Mouse (Mus musculus): Measurements from ENCODE around the gene Marveld1.
A peak's percentile ranks its signal among the peaks of the same experiment; 100 is the strongest.

Gene Marveld1

DNA sequence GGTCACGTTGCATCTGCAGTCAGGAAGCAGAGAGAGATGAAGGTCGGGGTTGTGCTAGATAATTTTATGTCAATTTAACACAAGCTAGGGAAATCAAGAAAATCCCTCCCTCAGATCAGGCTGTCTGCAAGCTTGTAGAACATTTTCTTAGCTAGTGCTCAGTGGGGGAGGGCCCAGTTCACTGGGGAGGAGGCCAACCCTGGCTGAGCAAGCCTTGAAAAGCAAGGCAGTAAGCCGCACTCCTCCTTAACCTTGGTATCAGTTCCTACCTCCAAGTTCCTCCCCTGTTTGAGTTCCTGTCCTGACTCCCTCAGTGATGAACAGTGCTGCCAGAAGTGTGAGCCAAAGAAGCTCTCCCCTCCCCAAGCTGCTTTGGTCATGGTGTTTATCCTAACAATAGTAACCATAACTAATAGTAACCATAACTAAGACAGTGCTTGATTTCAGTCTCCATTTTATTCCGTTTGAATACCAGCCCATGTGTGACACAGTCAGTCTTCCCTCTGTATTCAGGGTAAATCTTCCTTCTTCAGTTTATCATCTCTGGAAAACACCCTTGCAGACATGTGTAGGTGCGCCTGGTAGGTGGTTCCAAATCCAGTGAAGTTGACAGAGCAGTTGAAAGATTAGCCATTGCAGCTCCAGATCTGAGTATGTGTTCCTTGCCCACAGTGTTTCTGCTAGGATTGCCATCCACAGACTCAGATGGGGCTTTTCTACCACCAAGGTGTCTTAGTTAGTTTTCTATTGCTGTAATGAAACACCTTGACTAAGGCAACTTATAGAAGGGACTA, 7.3 kb upstream of the Marveld1 start:
- no peak for DNase-seq

DNA sequence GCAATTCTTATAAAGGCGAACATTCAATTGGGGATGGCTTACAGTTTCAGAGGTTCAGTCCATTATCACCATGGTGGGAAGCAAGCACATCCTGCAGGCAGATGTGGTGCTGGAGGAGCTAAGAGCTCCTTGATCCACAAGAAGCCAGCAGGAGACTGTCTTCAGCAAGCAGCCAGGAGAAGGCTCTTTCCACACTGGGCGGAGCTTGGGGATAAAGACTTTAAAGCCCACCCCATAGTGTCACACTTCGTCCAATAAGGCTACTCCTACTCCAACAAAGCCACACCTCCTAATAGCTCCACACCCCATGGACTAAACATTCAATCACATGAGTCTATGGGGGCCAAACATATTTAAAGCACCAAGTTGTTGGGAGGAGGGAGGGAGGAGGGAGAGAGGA, 5.2 kb upstream of the Marveld1 start:
- no peak for DNase-seq

DNA sequence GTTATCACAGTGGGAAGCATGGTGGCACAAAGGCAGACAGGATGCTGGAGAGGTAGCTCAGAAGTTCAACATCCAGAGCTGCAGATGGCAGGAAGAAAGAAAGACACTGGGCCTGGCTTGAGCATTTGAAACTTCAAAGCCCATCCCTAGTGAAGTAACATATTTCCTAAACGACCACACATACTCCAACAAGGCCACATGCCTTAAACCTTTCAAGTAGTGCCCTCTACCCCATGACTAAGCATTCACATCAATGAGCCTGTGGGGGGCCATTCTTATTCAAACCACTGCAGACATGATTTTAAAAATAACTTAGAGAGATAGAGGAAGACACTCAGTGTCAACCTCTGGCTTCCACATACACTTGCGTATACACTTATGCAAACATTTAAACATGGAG, 4.4 kb upstream of the Marveld1 start:
- no peak for DNase-seq

DNA sequence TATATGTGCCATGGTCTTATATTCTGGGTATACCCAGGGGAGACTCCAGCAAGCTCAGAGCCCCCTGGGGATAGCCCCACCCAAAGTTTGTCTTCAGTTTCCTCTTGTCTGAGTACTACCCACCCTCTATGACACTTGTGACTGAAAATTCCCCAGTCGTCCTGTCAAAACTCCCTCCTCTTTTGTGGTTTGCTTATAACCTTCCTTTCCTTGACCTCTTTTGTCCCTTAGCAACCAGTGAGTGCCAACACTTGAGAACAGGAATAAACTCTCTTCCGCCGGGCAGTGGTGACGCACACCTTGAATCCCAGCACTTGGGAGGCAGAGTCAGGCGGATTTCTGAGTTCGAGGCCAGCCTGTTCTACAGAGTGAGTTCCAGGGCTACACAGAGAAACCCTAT, 3.1 kb upstream of the Marveld1 start:
- no peak for DNase-seq

DNA sequence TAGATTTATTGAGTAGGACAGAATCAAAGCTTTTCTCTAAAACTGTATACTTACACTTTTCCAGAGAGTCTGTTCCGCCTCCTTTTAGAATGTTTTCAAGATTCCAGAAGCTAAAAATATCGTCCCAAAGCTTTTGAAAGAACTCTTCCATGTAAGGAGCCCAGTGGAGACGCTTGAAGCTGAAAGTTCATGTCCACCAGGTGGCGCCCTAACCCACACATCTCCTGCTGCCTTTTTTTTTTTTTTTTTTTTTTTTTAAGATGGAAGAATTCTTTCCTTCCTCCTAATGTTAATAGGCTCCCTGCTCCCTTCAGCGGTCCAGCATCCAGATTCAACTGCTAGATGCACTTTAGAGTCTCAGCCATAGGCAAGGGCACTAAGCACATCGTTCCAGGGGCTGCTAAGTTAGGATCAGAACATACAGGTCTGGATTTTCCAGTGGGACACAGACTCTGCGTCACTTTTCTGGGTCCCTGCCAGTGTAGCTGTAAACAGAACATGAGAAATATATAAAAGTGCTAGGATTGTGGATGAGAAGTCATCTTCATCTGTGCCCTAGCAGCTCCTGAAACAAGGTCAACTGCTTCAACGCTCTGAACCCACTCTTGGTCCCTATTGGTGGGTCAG, 2.5 kb upstream of the Marveld1 start:
- no peak for DNase-seq

DNA sequence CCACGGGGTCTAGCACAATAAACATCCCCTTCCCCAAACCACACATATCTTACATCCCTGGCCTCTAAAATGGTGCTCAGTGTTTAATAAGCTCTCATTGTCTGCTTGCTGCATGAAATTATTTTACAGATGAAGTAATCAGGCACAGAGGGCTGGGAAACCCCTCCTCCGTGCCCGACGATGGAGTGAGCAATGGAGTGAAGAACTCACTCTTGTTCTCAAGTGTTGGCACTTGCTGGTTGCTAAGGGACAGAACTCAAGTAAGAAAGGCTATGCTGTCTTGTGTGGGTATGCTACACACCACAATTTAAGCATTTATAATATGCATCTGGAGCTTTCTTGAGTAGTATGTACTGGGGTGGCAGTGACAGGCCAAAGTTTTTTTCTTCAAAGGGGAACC, 2.0 kb upstream of the Marveld1 start:
- no peak for DNase-seq

DNA sequence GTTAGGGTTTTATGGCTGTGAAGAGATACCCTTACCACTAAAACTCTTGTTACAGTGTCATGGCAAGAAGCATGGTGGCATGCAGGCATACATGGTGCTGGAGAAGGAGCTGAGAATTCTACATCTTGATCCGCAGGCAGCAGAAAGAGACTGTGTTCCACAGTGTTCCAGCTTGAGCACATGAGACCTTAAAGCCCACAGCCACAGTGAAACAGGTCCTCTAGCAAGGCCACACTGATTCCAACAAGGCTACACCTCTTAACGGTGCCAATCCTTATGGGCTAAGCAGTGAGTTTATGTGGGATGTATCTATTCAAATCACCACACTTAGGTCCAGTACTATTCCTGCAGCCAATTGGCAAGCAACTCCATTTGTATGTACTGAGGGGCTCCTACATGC, 1.5 kb upstream of the Marveld1 start:
- DNase-seq, result no peak

DNA sequence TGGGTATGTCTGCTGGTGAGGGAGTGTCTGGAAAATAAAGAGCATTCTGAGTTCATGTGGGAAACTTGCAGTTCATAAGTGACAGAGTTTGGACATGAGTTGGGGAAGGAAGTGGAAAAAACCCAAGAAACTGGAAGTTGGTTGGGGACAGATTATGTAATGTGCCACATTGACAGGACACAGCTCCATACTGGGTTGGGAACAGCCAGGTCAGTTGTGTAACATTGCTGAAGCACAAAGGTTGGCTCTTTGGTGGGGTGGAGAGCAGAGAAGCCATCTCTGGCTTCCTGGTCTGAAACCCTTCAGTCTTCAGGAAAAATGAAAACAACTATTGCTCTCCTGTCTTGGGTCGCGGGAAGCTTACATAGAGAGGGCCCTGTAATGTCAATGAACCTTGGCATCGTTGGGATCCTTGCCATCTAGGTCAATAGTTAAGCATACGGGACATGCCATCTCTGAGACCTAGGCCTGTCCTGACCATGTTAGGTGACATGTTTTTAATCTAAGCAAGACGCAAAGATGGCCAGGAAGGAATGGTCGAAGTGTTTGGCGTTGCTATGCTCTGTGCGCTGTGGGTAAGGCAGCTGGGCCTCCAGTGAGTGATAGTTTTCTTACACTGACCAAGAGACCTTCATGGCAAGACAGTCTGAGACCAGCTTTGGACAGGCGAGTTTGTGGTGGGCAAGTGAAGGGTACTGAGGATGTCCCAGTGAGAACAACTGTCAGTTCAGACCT, 757 bp upstream of the Marveld1 start:
- no peak for DNase-seq

DNA sequence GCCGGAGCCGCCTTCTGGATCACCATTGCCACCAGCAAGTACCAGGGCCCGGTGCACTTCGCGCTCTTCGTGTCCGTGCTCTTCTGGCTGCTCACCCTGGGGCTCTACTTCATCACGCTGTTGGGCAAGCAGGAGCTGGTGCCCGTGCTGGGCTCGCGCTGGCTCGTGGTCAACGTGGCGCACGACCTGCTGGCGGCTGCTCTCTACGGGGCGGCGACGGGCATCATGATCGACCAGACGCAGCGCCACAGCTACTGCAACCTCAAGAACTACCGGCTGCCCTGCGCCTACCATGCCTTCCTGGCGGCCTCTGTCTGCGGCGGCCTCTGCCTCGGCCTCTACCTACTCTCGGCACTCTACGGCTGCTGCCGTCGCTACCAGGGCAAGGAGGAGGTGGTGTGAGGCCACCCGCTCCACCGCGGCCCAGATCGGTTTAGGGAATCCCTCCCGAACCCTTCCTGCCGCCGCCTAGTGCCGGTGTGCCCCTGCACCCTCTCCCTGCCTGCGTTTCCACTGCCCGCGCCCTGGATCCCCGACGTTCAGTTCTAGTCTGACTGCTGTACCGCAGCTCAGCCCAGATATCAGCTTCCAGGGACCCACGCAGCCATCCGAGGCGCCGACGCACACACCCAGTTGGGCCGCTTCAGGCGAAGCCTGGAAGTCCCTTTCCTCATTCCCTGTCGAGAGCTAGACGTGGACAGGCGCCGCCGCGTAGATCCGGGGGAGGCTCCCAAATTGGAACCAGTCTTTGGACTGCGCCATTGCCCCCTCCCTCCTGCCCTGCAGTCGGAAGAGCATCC, 769 bp downstream of the Marveld1 start:
- DNase-seq, result peak in 1 of 2 experiments; percentile 21

DNA sequence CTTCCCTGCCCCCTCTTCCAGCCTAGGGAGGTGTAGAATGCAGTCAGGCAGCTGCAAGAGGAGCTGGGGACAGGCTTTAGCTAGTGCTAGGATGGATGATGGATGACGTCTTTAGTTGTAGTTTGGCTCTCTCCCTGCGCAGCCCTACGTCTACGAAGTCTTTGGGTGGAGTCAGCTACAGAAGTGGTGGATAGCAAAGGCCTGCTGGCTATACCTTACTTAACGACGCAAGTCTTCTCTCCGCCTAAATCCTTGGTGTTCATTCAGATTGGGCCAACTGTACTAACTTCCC, 1.3 kb downstream of the Marveld1 start:
- DNase-seq, result no peak

DNA sequence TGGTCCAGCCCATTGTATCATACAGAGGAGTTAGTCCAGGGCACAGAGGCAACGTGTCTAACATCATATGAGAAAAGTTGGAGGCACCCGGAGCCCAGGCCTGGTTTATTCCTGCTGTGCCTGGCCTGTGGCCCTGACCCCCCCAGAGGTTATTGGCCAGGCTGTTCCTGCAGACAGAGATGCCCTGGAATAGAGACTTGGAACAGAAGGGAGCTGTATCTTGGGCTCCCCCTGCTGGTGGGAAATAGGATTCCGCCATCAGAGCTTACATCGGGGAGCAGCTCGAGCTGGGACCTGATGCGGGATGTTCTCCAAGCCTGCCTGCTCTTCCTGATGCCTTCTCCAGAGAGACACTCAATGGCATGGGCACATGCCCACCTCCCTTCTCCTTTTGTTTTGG, 4.8 kb downstream of the Marveld1 start:
- peak; percentile 39 to 52 for DNase-seq

DNA sequence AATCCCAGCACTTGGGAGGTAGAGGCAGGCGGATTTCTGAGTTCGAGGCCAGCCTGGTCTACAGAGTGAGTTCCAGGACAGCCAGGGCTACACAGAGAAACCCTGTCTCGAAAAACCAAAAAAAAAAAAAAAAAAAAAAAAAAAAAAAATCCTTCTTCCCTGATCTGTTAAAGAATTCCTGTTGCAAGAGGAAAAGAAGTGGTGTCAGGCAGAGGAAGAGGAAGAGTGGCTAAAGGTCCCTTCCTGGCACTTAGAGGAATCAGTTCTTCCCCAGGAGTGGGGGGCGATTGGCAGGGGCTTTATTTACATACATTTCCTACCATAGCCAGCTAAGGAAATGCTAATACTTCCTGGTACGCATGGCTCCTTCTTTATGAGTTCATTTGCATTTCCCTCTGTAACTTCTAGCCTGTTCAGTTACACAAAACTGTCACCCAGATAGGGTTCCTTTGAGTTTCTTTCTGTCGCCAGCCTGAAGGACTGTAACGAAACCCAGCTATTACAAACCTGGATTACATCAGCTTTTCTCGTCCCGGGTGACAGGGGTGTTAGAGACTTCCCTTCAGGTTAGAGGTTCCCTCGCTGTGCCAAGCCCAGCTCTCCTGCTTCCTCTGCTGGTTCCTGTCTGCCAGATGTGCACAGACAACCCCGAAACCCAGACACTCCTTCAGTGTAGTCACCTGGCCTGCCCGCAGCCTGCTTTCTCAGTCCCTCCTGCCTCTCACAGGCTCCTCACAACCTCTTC, 10.5 kb downstream of the Marveld1 start:
- no peak for DNase-seq

DNA sequence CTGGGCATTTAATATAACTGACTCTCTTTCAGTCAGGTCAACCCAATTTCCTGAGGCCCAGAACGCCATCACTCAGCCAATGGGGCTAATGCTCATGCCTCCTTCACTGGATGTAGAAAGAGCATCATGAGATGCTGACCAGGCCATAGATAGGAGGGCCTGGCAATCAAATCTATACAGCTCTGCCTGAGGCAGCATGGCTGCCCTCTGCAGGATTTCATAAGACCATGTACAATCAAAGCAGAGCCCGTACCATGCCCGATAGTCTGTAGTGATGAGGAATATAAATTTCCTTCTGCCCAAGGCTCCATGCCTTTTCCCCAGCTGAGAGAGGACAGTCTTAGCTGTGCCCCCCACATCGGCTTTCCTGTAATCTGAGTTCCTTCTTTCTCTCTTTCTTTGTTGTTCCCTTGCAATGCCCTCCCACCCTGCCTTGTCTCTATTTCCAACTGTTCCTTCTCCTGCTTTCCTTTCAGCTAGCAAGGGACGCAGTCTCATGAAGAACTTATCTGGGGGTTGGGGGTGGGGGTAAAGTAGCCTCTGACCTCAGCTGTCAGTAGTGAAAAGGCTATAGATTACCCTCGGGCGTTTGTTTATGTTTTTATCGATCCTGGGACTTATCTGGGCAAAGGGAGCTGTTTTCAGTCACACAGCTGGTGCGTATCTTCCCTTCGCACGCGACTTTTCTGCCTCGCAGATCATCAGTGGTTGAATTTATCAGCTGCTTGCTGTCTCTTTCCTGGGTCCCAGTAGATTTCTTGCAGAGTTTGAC, 11.2 kb downstream of the Marveld1 start:
- DNase-seq, result no peak

DNA sequence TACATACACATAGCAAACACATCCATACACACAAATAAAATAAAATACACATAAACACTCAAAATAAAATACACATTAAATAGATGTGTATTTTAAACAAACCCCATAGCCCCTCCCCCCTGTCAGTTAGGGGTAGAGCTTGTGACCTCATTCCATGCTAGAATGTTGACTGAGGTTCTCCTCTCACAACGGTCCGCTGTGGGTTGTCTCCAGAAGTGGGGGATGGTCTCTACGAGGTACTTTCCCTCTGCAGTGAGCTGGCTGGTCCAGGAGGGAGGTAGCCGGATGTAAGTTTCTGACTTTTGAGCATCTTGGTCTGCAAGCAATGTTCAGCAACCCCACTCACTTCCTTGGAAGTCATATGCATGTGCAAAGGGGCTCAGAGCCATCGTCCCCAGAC, 16.6 kb downstream of the Marveld1 start, which contains the start of gene Zfyve27:
TSS of gene Zfyve27 (plus strand) at position 188 of the 400 bp plus-strand sequence.
- no peak for DNase-seq

DNA sequence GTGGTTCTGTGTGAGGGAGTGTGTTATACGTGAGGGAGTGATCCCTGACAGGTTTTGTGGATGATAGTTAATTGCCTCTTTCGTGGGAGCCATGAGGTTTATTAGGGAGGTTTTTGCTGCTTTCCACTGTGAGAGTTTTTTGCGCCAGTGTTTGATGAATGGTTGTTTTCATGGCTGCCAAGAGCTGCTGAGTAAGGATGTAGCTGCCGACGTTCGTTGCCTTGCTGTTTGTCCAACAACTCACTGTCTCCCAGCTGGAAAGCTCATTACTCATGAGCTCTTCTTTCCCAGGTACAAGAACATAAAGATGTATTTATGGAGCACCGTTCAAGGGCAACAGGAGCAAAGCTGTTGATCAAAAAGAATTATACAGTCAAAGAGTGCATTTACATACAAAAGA, 17.0 kb downstream of the Marveld1 start:
- no peak for DNase-seq

DNA sequence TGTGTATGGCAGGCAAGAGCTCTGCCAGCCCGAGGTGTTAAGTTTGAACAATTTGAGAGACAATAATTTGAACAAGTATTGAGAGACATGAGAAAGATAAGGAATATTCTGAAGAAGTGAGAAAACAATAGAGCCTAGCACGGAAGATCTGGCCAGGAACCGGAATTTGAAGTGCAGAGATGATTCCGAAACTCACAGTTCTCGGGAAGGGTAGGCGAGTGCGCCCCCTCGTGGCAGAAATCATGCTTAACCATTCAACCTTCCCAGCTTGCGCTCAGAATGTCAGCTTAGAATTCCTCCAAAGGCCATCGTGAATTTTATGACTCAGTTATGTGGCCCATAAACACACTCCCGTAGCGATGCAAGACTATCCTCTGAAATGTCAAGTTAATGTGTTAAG, 18.9 kb downstream of the Marveld1 start:
- DNase-seq, result peak; percentile 55 to 59

DNA sequence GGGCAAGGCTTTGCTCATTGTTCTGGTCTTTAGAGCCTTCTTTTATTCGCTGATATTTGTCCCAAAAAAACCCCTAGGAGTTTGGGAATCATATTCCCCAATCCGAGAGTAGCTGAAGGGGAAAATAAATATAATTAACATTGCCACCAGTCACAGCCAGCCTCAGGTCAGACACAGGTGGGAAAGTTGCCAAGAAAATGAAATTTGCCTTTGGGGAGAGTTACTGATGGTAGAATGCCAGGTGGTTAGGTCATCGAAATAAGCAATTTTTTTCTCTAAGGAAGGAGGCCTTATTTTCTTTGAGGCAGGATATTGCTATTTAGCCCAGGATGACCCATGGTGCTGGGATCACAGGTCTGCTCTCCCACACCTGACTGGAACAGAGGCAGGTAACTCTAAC, 19.6 kb downstream of the Marveld1 start:
- DNase-seq, result no peak

DNA sequence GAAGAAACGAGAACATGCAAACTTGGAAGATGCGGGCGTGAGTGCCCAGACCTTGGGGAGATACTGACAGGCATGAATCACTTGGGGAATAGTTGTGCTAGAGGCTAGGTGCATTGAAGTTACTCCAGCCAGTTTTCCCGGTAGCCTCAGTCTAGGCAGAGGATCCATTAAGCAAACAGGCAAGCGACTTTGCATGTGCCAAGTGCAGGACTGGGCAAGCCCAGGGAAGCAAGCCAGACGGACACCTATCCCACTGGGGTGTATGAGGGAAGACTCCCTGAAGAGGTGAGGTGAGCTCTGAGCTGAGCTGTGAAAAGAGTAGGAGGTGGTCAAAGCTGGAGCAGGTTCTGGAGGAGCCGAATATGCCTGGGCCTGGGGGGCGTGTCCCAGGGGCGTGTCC, 20.3 kb downstream of the Marveld1 start:
- no peak for DNase-seq

DNA sequence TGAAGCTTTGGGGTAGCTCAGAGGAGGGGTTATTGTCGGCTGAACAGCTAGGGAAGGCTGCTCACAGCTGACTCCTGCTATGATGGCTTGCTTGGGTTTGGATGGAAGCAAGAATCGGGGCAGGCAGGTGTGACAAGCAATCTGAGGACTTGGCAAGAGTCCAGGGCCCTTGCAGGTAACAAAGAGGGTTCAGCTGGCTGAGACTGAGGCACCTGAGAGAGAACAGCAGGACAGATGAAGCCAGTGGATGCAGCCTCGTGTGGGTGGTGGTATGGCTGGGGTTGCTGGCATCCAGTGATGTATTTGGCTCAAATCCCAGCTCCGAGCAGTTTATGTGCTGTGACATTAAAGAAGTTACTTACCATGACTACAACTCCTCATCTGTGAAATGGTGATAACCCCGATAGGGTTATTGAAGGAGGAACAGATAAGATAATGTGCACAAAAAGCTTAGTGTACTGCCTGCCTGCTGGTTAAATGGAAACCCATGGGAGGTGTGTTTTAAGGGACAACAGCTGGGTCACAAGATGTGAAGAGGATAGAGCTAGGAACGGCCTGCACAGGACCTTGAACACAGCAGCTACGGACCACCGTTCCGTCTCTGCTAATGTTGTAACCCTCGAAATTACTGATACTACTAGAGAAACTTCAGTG, 22.2 kb downstream of the Marveld1 start:
- no peak for DNase-seq

DNA sequence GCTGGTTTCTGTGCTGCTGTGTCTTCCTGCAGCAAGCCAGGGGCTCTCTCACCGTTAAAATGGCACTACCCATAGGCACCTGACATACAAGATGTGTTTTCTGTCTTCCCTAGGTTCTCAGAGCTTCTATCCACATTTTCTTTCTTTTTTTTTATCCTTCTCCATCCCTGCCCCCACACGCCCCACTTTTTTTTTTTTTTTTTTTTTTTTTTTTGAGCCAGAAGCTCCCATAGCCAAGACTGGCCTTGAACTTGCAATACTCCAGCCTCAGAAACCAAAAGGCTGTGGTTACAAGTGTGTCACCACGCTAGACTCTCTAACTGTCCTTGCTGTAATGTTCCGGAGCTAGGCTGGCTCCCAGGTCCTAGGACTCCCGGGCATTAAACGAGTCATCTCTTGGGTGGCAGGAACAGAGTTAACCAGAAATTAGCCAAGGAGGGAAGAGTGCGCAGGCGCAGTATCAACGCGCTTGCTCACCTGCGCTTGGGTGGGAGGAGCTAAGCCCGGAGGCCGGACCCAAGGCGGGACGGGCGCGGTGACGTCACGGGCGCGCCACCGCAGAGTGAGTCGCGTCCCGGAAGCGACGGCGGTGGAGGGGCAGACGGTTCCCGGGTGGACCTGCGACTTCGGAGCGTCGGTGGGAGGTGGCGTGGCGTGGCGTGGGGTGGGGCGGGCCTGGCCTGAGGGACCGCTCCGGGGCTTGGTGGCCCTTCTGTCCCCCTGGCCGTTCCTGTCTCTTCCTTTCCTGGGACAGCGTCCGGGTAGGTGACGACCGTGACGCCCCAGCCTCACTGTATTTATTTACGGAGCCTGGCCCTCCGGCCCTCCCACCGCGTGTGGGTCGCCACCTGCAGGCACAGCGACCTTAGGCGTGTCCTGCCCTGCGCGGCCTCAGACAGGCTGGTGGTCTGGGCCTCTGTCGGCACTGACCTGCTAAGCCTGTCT, 23.1 kb downstream of the Marveld1 start:
- peak; percentile 90 to 91 for DNase-seq
